Mouse (Mus musculus) limb, embryonic 15.5 days (tissue): Measurements from ENCODE around the gene Nudt13. TPM values are rescaled to one million over a fixed set of nuclear protein-coding genes. Genes with fewer than 3 reads are reported as not detected.

Experiments used
- ATAC-seq: fragments of 200-750 bp; cut with Nextera tagmentation; 2 replicates; pipeline ENCODE4 v1.8.0; 2017; ENCODE audit warnings: low read depth, moderate TSS enrichment; ENCODE audit not compliant: insufficient number of reproducible peaks, low FRiP score, low TSS enrichment
- H3K27ac ChIP-seq: fragments of 300-500 bp; sonication (generic); 2 replicates; pipeline ENCODE4 v1.5.1; 2015; ENCODE audit warnings: moderate library complexity, mild to moderate bottlenecking, inconsistent platforms
- H3K27me3 ChIP-seq: fragments of 300-500 bp; sonication (generic); 2 replicates; pipeline ENCODE4 v1.6.1; 2015; ENCODE audit warnings: inconsistent platforms
- H3K36me3 ChIP-seq: fragments of 300-500 bp; sonication (generic); 2 replicates; pipeline ENCODE4 v1.6.1; 2015; ENCODE audit warnings: inconsistent platforms
- H3K4me1 ChIP-seq: fragments of 300-500 bp; sonication (generic); 2 replicates; pipeline ENCODE4 v1.6.1; 2015; ENCODE audit warnings: inconsistent platforms
- H3K4me2 ChIP-seq: fragments of 300-500 bp; sonication (generic); 2 replicates; pipeline ENCODE4 v1.6.1; 2015; ENCODE audit warnings: mild to moderate bottlenecking, inconsistent platforms
- H3K4me3 ChIP-seq: fragments of 300-500 bp; sonication (generic); 2 replicates; pipeline ENCODE4 v1.5.1; 2015; ENCODE audit warnings: mild to moderate bottlenecking, inconsistent platforms
- H3K9ac ChIP-seq: fragments of 300-500 bp; sonication (generic); 2 replicates; pipeline ENCODE4 v1.6.1; 2015; ENCODE audit warnings: inconsistent platforms
- H3K9me3 ChIP-seq: fragments of 300-500 bp; sonication (generic); 2 replicates; pipeline ENCODE4 v1.6.1; 2016; ENCODE audit warnings: inconsistent platforms
- WGBS: fragments of 180-500 bp; shearing (Covaris S2); methylation state at CpG from one replicate; pipeline ENCODE4 v1.1.7; 2015; 5-methylcytosine and 5-hydroxymethylcytosine counted together
- polyA plus RNA-seq: library from polyadenylated mRNA; unstranded; fragments of >200 nt; fragmentation: Nextera tagmentation; extraction: Ambion mirVana; gene quantifications from 2 replicates; pipeline ENCODE4 v1.2.1, GENCODE M21; 2015

Gene Nudt13
- 17.6 and 19.6 TPM in 2 replicates for polyA plus RNA-seq

GRCm38 (mm10) chr14:20294117-20294892, at the start of gene Nudt13:
Gene Nudt13 (plus strand): TSS chr14:20294697.
- Histone ChIP-seq H3K4me3 (peak within 1 kb of the TSS; percentile 54), H3K36me3 (no peaks in the 10 kb centered on the region), H3K27me3 (no peaks in the 10 kb centered on the region), H3K9ac (peak within 1 kb of the TSS; percentile 47; the same call in 1 of the 2 replicates), H3K4me1 (peaks cover 3% of the 10 kb centered on the region; the same call in 1 of the 2 replicates), H3K27ac (no peak within 1 kb of the TSS), H3K9me3 (no peaks in the 10 kb centered on the region), H3K4me2 (peak within 1 kb of the TSS; percentile 53)
- WGBS: 23% methylated on average over 14 of the region's 14 CpGs
- peak; percentile 94 for ATAC-seq

DNA sequence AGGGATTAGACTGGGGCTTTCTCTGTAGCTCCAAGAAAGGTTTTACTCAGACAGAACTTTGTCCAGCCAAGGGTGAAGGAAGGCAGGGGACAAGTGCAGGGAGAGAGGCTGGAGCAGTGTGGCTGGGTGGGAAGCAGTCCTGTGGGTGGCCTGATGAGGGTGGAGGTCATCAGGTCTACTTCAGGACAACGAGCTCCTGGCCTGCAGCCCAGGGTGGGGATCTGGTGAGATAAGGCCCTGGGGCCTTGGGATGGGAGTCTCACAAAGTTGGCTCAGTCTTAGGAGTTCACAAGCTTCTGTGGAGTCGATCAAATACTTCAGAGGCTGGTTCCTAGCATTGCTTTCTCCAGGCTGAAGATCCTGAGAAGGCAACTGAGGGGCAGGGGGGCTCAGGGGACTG, 49.2 kb upstream of the Nudt13 start:
- no peak overlapping the region for H3K4me2 ChIP-seq
- WGBS: 36% methylated on average over 2 of the region's 2 CpGs
- H3K4me3 ChIP-seq: no peak overlapping the region
- H3K4me1 ChIP-seq: no peaks in the 10 kb centered on the region
- no peak overlapping the region for H3K27ac ChIP-seq
- no peak for ATAC-seq
- no peaks in the 10 kb centered on the region for H3K27me3 ChIP-seq
- no peak overlapping the region for H3K9ac ChIP-seq
- no peaks in the 10 kb centered on the region for H3K36me3 ChIP-seq
- H3K9me3 ChIP-seq: no peaks in the 10 kb centered on the region

GRCm38 (mm10) chr14:20245861-20246260, 48.6 kb upstream of the Nudt13 start:
- Histone ChIP-seq H3K4me2 (no peak overlapping the region), H3K27ac (no peak overlapping the region), H3K27me3 (no peaks in the 10 kb centered on the region), H3K36me3 (no peaks in the 10 kb centered on the region), H3K4me3 (no peak overlapping the region), H3K9me3 (no peaks in the 10 kb centered on the region), H3K9ac (no peak overlapping the region), H3K4me1 (peaks cover 4% of the 10 kb centered on the region; the same call in 1 of the 2 replicates)
- WGBS: 75% methylated on average over 5 of the region's 5 CpGs
- no peak for ATAC-seq

DNA sequence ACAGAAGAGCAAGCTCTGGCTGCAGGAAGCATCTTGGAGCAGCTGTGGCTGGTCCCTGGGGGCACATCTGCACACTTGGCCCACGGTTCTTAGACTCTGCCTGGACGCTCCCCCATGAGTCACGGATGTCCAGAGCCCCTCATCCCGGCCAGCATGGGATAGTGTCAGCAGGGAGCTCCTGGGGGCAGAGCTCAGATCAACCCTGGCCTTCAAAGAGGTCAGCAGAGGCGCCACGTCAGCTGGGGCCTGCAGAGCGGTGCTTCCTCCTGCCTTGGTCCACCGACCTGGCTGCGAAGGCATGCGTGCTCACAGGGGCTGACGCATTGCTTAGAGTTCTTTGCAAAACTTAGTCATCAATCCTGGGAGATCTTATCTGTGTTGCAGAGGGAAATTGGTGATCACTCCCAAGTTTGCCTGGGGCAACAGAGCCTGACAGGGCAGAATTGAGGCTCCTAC, 47.7 kb upstream of the Nudt13 start:
- Histone ChIP-seq H3K36me3 (no peaks in the 10 kb centered on the region), H3K4me3 (no peak overlapping the region), H3K4me2 (no peak overlapping the region), H3K27ac (no peak overlapping the region), H3K4me1 (peaks cover 6% of the 10 kb centered on the region; the same call in 1 of the 2 replicates), H3K27me3 (no peaks in the 10 kb centered on the region), H3K9ac (no peak overlapping the region), H3K9me3 (no peaks in the 10 kb centered on the region)
- WGBS: 60% methylated on average over 11 of the region's 11 CpGs
- ATAC-seq: no peak

- Histone ChIP-seq H3K4me1 (peaks cover 6% of the 10 kb centered on the region; the same call in 1 of the 2 replicates), H3K27me3 (no peaks in the 10 kb centered on the region), H3K36me3 (no peaks in the 10 kb centered on the region), H3K27ac (no peak overlapping the region), H3K4me2 (no peak overlapping the region), H3K4me3 (no peak overlapping the region), H3K9me3 (no peaks in the 10 kb centered on the region), H3K9ac (no peak overlapping the region)
- no peak for ATAC-seq
- WGBS: 91% methylated on average over 3 of the region's 3 CpGs
Measured at GRCm38 (mm10) chr14:20248001-20248400, 46.5 kb upstream of the Nudt13 start.

GRCm38 (mm10) chr14:20250237-20251171, 44.0 kb upstream of the Nudt13 start:
- no peak for ATAC-seq
- Histone ChIP-seq H3K4me1 (peaks cover 6% of the 10 kb centered on the region; the same call in 1 of the 2 replicates), H3K9me3 (no peaks in the 10 kb centered on the region), H3K27me3 (no peaks in the 10 kb centered on the region), H3K4me3 (no peak overlapping the region), H3K27ac (no peak overlapping the region), H3K9ac (no peak overlapping the region), H3K4me2 (no peak overlapping the region), H3K36me3 (no peaks in the 10 kb centered on the region)
- 72% methylated on average over 14 of the region's 14 CpGs for WGBS

GRCm38 (mm10) chr14:20258185-20259113, 36.0 kb upstream of the Nudt13 start:
- Histone ChIP-seq H3K9ac (no peak overlapping the region), H3K27me3 (no peaks in the 10 kb centered on the region), H3K4me2 (no peak overlapping the region), H3K36me3 (no peaks in the 10 kb centered on the region), H3K4me1 (no peaks in the 10 kb centered on the region), H3K4me3 (no peak overlapping the region), H3K27ac (no peak overlapping the region), H3K9me3 (no peaks in the 10 kb centered on the region)
- 57% methylated on average over 8 of the region's 8 CpGs for WGBS
- ATAC-seq: no peak; the same call in none of the 2 replicates

DNA sequence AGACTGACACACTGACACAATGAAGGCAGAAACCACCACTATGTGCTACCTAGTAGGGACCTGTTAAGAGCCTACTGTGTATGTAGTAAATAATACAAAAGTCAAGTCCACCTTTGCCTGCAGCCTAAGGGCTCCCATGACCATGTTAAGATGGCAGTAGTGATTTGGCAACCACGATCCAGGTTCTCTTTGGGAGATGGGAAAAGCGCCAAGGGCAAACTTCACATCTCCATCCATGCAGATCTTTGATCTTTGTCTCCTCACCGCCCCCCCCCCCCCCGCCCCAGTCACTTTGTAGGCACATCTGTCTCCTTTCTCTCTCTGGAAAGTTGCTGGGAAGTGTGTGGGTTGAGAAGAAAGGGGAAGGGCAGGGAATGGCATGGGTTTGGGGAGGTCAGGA, 32.2 kb upstream of the Nudt13 start:
- no peaks in the 10 kb centered on the region for H3K9me3 ChIP-seq
- H3K4me1 ChIP-seq: no peaks in the 10 kb centered on the region
- no peaks in the 10 kb centered on the region for H3K27me3 ChIP-seq
- H3K9ac ChIP-seq: no peak overlapping the region
- no peak for ATAC-seq
- H3K4me3 ChIP-seq: no peak overlapping the region
- no peak overlapping the region for H3K4me2 ChIP-seq
- 61% methylated on average over 3 of the region's 4 CpGs for whole genome bisulfite sequencing
- no peak overlapping the region for H3K27ac ChIP-seq
- H3K36me3 ChIP-seq: no peaks in the 10 kb centered on the region

GRCm38 (mm10) chr14:20268421-20268820, 26.1 kb upstream of the Nudt13 start:
- Histone ChIP-seq H3K9me3 (no peaks in the 10 kb centered on the region), H3K4me3 (no peak overlapping the region), H3K27ac (no peak overlapping the region), H3K27me3 (no peaks in the 10 kb centered on the region), H3K4me2 (no peak overlapping the region), H3K4me1 (no peaks in the 10 kb centered on the region), H3K36me3 (no peaks in the 10 kb centered on the region), H3K9ac (no peak overlapping the region)
- ATAC-seq: no peak
- WGBS: 68% methylated on average over 6 of the region's 6 CpGs

GRCm38 (mm10) chr14:20269082-20269809, 25.3 kb upstream of the Nudt13 start, which contains the start of gene Kcnk16:
Gene Kcnk16 (minus strand): TSS chr14:20269199.
- no peak for ATAC-seq
- 0 out of 2 replicates have a peak, but pooled peaks cover 3% of the 10 kb centered on the region for H3K9me3 ChIP-seq
- no peak within 1 kb of the TSS for H3K9ac ChIP-seq
- H3K27me3 ChIP-seq: no peaks in the 10 kb centered on the region
- H3K36me3 ChIP-seq: no peaks in the 10 kb centered on the region
- no peak within 1 kb of the TSS for H3K27ac ChIP-seq
- no peaks in the 10 kb centered on the region for H3K4me1 ChIP-seq
- no peak within 1 kb of the TSS for H3K4me2 ChIP-seq
- WGBS: 72% methylated on average over 6 of the region's 6 CpGs
- H3K4me3 ChIP-seq: no peak within 1 kb of the TSS
